Mouse (Mus musculus) kidney, adult 8-10 months (tissue): Measurements from ENCODE around the gene Esyt3.

Source experiments
- DNase-seq, 2 experiments: peaks; one replicate each; pipeline ENCODE4 v3.0.0; 2022

The Esyt3 gene

GRCm38 (mm10) chr9:99353390-99353789, 5.0 kb downstream of the Esyt3 start:
- DNase-seq = no peak

GRCm38 (mm10) chr9:99352964-99353363, 5.4 kb downstream of the Esyt3 start:
- no peak for DNase-seq

GRCm38 (mm10) chr9:99345351-99345792, 13.0 kb downstream of the Esyt3 start:
- DNase-seq = no peak

GRCm38 (mm10) chr9:99341600-99341999, 16.8 kb downstream of the Esyt3 start:
- no peak for DNase-seq

- no peak for DNase-seq
These were observed 18.2 kb downstream of the Esyt3 start for GRCm38 (mm10) chr9:99340126-99340525.

- DNase-seq = no peak
These were observed 19.2 kb downstream of the Esyt3 start for GRCm38 (mm10) chr9:99339182-99339581.

- no peak for DNase-seq
These were observed 20.1 kb downstream of the Esyt3 start for GRCm38 (mm10) chr9:99338293-99338692.

- no peak for DNase-seq
These were observed 21.8 kb downstream of the Esyt3 start for GRCm38 (mm10) chr9:99336538-99336937.

GRCm38 (mm10) chr9:99326881-99327280, 31.5 kb downstream of the Esyt3 start:
- DNase-seq = no peak

GRCm38 (mm10) chr9:99325961-99326360, 32.4 kb downstream of the Esyt3 start:
- no peak for DNase-seq

GRCm38 (mm10) chr9:99325208-99325929, 33.0 kb downstream of the Esyt3 start:
- DNase-seq = no peak

- DNase-seq = no peak
These were observed 38.4 kb downstream of the Esyt3 start for GRCm38 (mm10) chr9:99320006-99320405.

- no peak for DNase-seq
These were observed 38.9 kb downstream of the Esyt3 start for GRCm38 (mm10) chr9:99319343-99319951.

- no peak for DNase-seq
These were observed 52.1 kb downstream of the Esyt3 start for GRCm38 (mm10) chr9:99306226-99306625.

GRCm38 (mm10) chr9:99304296-99304695, 54.1 kb downstream of the Esyt3 start:
- no peak for DNase-seq
